Mouse (Mus musculus) lung, adult 2 months (tissue): ENCODE measurements around the gene Slc46a3. TPM values are rescaled to one million over a fixed set of nuclear protein-coding genes. Genes with fewer than 3 reads are reported as not detected.
A peak's percentile ranks its signal among the peaks of the same experiment; 100 is the strongest.

Source experiments
- DNase-seq: peaks from one replicate; pipeline ENCODE4 v3.0.0; 2022
- H3K4me1 ChIP-seq: fragments of 200-500 bp; 2 replicates; pipeline ENCODE4 v1.6.1; 2011; ENCODE audit warnings: low read length; ENCODE audit not compliant: control insufficient read depth, insufficient read depth
- H3K4me3 ChIP-seq: fragments of 200-500 bp; replicated peaks from 2 replicates; pipeline ENCODE3; 2011; ENCODE audit warnings: low read depth, mild to moderate bottlenecking, control low read depth, low read length; ENCODE audit errors: extremely low read depth
- CTCF ChIP-seq: fragments of 200-500 bp; IDR thresholded peaks from 2 replicates; pipeline ENCODE4 v1.5.1; 2011; ENCODE audit warnings: mild to moderate bottlenecking, low read length, control low read depth; ENCODE audit not compliant: insufficient read depth
- POLR2A ChIP-seq: fragments of 200-500 bp; IDR thresholded peaks from 2 replicates; pipeline ENCODE4 v1.6.1; 2011; ENCODE audit warnings: low read depth, mild to moderate bottlenecking, control low read depth, low read length, borderline replicate concordance; ENCODE audit errors: extremely low read depth
- WGBS: fragments of 180-500 bp; shearing (Covaris S2); methylation state at CpG from one replicate; pipeline ENCODE4 v1.1.7; 2018; 5-methylcytosine and 5-hydroxymethylcytosine counted together
- polyA plus RNA-seq: library from polyadenylated mRNA; depleted of rRNA; stranded (reverse); fragments of >200 nt; gene quantifications from 2 replicates; pipeline ENCODE4 v1.2.3, GENCODE M21; 2012

Slc46a3 gene
- polyA plus RNA-seq, 1 experiment = 46.5 TPM

DNA sequence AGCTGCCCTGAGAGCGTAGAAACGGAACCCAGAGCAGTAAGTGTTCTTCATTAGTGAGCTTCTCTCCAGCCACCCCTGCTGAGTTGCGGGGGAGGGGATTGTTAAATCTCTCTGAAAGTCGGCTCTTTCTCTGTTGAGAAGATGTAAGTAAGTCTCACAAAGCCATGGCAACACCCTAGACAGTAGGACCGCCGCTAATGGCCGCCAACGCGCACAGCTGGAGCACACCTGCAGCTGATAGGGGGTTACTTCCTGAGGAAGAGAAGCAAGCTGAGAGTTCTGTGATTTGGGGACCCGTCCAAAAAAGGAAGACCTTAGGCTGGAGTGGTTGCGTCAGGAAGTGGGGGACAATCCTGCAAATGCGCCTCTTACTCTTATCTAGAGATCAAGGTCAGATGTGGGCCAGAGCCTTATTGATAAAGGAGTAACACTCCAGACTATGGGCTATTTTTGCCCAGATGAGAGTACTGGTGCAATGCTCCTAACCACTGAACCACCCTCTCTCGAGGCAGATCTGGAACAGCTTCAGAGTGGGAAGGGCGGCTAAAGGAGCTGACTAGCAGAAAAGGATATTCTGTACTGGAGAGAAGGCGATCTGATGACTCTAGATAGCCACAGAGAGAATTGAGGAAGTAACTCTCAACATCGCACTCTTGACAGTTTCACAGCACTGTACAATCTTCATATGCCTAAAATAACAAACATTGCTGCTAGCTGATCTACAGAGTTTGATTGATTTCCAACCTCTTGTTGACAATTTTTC, 1.0 kb upstream of the Slc46a3 start:
- no peak for DNase-seq
- Histone ChIP-seq H3K4me3 (no peak overlapping the region), H3K4me1 (peaks cover 3% of the 10 kb centered on the region)
- WGBS = 35% methylated on average over 16 of the region's 16 CpGs
- TF ChIP-seq POLR2A (no peak), CTCF (no peak)

DNA sequence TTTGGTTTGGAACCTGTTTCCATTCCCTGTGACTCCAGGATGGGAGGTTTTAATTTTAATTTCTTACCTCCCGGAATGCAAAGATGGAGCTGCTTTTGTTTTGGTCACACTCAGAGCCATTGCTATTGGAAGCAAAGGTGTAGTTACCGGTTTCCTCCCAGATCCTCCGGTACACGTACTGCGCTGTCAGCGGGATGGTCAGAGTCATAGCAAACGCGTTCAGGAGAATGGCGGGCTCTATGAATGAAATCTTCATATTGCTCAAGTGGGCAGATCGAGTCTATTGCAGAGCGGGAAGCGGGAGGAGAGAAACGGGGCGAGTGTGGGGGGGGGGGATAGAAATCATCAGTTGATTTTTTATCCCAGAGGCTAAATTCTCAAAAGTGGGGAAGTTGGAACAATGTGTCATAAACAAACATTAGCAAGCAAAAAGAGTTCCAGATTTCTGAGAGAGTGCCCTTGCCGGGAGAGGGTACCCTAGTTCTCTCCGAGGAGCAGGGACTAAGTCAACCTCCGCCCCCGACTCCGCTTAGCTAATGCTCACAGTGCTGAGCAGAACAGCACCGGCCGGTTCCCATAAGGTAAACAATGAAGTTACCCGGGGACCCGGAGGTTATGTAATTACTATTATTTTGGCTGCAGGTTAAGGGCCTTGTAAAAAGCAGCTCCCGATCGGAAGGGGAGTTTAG, 705 bp downstream of the Slc46a3 start:
- Histone ChIP-seq H3K4me3 (peak overlapping the region; percentile 80), H3K4me1 (peaks cover 3% of the 10 kb centered on the region)
- DNase-seq = no peak
- TF ChIP-seq POLR2A (0 out of 2 replicates have a peak, but pooled peaks have one; percentile 14), CTCF (no peak)
- 3% methylated on average over 25 of the region's 25 CpGs for WGBS

DNA sequence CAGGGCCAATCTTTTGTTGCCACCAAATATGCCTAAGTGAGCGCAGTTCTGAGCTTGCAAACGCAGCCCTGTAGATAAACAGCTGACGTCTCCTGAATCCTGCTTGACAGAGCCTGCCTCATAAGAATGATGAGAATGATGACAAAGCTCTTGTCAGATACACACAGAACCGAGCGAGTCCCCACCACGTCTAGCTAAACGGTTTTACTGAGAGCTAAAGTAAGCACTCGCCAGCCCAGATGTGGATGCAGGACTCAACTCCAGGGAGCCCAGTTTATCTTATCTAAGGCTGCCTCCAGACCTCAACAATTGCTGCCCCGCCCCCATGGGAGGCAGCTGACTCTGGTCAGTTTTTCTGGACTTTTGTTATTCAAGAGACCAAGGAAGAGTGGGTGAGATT, 1.5 kb downstream of the Slc46a3 start:
- H3K4me1 ChIP-seq = peaks cover 3% of the 10 kb centered on the region
- TF ChIP-seq POLR2A (no peak), CTCF (no peak)
- no peak for DNase-seq
- no peak overlapping the region for H3K4me3 ChIP-seq
- WGBS = 48% methylated on average over 9 of the region's 9 CpGs

DNA sequence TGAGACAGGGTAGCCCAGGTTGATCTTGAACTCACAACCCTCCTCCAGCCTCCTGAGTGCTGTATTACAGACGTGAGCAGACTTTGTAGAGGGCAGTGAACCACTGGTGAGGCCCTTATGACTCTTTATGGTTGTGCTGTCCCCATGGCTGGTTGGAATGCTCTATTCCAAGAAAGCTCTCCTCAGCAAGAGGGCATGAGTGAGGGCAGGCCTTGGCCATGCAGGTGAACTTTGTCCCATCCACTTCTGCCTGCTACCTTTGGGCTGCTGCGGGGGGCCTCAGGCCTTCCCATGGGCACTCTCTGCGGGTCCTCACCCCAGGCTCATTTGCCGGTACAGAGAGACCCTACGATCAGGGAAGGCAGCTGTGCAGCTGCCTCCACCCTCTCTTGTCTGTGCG, 1.9 kb downstream of the Slc46a3 start:
- DNase-seq = no peak
- TF ChIP-seq POLR2A = no peak
- TF ChIP-seq CTCF = no peak
- Histone ChIP-seq H3K4me3 (no peak overlapping the region), H3K4me1 (peaks cover 3% of the 10 kb centered on the region)
- 78% methylated on average over 6 of the region's 6 CpGs for WGBS

DNA sequence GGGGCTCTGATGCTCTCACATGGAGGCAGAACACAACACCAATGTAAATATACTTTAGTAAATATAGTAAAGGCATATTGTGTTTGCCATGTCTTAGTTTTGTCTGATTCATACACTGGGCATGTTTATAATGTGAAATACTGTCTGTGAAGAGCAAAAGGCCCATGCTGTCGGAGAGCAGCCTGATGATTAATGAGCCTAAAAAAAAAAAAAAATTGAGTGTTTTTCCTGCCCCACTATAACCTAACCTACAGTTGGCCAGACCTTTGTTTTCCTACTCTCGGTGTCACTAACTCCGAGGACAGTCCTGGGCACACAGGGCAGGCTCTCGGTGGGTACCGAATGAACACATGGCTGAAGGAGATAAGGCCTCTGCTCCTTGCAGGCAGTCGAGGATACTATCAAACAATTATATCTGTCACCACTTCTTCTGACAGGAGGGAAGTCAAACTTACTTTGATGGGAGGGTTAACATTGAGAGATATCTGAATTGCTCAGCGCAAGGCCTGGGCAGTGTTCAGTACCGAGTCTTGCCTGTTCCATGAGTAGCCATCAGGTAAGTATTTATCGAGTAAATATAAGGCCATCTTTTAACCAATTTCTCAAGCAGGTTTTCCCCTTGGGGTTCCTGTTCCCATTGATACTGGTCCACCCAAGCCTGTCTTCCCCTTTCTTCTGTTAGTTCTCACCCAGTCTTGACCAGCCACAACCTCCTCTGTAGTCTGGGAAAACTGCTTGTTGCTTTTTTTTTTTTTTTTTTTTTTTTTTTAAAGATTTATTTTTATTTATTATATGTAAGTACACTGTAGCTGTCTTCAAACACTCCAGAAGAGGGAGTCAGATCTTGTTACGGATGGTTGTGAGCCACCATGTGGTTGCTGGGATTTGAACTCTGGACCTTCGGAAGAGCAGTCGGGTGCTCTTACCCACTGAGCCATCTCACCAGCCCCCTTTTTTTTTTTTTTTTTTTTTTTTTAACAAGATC, 6.0 kb downstream of the Slc46a3 start:
- peaks cover under 1% of the 10 kb centered on the region; the same call in 1 of the 2 replicates for H3K4me1 ChIP-seq
- no peak overlapping the region for H3K4me3 ChIP-seq
- no peak for DNase-seq
- WGBS = 70% methylated on average over 10 of the region's 12 CpGs
- TF ChIP-seq POLR2A (no peak), CTCF (no peak)

DNA sequence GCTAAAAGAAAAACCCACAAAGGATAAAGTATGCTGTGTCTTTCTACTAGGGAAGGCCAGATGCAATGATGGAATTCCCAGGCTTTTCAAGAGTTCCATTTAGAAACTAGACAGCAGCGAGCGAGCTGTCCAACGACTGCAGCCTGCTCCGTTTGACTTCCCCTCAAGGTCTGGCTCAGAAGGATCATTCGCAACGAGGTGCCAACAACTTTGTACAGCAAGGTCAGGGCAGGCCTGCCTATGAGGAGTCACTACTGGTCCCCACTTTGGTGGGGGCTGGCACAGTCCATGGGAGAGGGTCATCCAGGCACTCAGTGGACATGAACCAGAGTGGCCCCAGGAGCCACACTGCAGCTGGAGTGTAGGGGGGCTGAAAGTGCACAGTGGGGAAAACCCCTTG, 11.0 kb downstream of the Slc46a3 start:
- no peak overlapping the region for H3K4me3 ChIP-seq
- DNase-seq = no peak
- WGBS = 76% methylated on average over 6 of the region's 6 CpGs
- no peak for TF ChIP-seq CTCF
- TF ChIP-seq POLR2A = no peak
- H3K4me1 ChIP-seq = no peaks in the 10 kb centered on the region

DNA sequence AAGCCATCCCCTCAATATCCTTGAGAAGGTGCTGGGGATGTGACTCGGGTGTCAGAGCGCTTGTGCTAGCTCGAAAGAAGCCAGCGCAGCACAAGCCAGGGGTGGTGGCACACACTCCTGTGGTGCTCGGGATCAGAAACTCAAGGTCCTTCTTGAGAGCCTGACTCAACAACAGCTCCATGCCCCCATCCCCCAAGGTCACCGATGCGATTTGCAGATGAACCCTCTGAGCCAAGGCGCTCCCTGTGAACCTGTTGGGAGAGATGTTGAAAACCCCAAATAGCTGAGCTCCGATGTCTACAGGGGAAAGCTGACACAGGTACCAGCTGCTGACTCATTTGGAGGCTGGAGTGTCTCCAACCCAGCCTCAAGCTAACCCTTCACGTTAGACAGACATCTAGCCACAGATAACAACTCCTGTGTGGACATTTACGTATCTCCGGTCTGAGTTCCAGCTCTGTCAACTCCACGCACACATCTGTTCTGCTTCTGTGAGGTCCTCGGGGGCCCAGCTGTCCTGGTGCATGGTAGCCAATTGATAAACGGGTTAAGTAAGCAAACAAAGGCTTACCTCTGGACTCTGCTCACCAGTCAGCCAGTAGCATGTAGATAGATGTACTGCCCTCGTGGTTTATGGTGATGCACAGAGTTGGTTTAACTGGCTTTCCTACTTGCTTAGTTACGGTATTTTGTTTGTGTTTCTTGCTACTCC, 14.5 kb downstream of the Slc46a3 start:
- Histone ChIP-seq H3K4me3 (no peak overlapping the region), H3K4me1 (peaks cover 5% of the 10 kb centered on the region)
- TF ChIP-seq CTCF = no peak
- 76% methylated on average over 17 of the region's 17 CpGs for WGBS
- DNase-seq = no peak

DNA sequence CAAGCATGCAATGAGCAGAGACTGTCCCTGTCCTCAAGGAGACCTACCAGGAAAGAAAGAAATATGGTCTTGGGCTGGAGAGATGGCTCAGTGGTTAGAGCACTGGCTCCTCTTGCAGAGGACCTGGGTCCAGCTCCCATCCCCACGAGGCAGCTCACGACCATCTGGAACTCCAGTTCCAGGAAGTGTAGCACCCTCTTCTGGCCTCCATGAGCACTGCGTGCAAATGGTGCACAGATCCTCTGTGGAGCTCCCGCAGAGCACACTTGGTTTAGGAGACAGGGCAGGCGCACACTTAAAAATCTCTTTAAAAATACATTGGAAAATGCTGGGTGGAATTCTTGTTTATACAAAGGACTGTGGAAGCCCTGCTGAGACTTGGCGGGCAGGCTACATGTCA, 17.1 kb downstream of the Slc46a3 start:
- WGBS = 67% methylated on average over 6 of the region's 6 CpGs

DNA sequence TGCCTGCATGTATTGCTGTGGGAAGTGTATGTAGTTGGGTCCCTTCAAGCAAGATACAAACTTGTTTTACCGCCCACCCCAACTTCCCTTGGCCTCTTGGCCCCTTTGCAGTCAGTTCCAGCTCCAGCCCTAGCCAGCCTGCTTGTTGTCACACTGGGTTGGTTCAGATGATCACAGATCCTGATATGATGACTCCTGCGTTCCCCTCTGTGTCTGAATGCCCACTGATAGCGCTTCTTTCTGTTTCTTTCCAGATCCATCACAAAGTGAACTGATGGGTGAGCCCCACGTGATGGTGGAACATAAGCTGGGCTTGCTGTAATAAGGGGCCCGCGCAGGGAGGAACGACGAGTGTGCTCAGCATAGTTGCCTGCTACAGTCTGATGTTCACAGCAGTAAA, 19.4 kb downstream of the Slc46a3 start:
- 94% methylated on average over 8 of the region's 8 CpGs for WGBS
- Histone ChIP-seq H3K4me3 (no peak overlapping the region), H3K4me1 (peaks cover 5% of the 10 kb centered on the region)
- DNase-seq = no peak
- TF ChIP-seq POLR2A (no peak), CTCF (no peak)

More for the DNA sequence above, 17.1 kb downstream of the Slc46a3 start:
- H3K4me3 ChIP-seq = no peak overlapping the region
- TF ChIP-seq CTCF = peak; percentile 56
- TF ChIP-seq POLR2A = no peak
- DNase-seq = no peak
- H3K4me1 ChIP-seq = peaks cover 5% of the 10 kb centered on the region
